Mouse (Mus musculus) hindbrain, postnatal 0 days (tissue): Measurements from ENCODE around the gene Zbtb34. TPM values are rescaled to one million over a fixed set of nuclear protein-coding genes. Genes with fewer than 3 reads are reported as not detected.

Experiments
- ATAC-seq: fragments of 200-750 bp; cut with Nextera tagmentation; 2 replicates; pipeline ENCODE4 v1.8.0; 2017; ENCODE audit warnings: mild to moderate bottlenecking, moderate TSS enrichment, moderate library complexity
- DNase-seq: peaks from one replicate; pipeline ENCODE4 v3.0.0-alpha.2; 2015; ENCODE audit warnings: low spot score
- H3K27ac ChIP-seq: fragments of 300-500 bp; sonication (generic); 2 replicates; pipeline ENCODE4 v1.5.1; 2014; ENCODE audit warnings: mild to moderate bottlenecking
- H3K27me3 ChIP-seq: fragments of 300-500 bp; sonication (generic); 2 replicates; pipeline ENCODE4 v1.6.1; 2014; ENCODE audit warnings: low read length, mixed read lengths; ENCODE audit not compliant: insufficient read depth
- H3K36me3 ChIP-seq: fragments of 300-500 bp; sonication (generic); 2 replicates; pipeline ENCODE4 v1.6.1; 2014; ENCODE audit warnings: low read length, mixed read lengths; ENCODE audit not compliant: insufficient read depth
- H3K4me1 ChIP-seq: fragments of 300-500 bp; sonication (generic); 2 replicates; pipeline ENCODE4 v1.6.1; 2014; ENCODE audit warnings: antibody characterized with exemption, low read length, mixed read lengths; ENCODE audit not compliant: insufficient read depth
- H3K4me2 ChIP-seq: fragments of 300-500 bp; sonication (generic); 2 replicates; pipeline ENCODE4 v1.6.1; 2014; ENCODE audit warnings: low read depth, mild to moderate bottlenecking, low read length, moderate library complexity, mixed read lengths
- H3K4me3 ChIP-seq: fragments of 300-500 bp; sonication (generic); 2 replicates; pipeline ENCODE4 v1.5.1; 2014; ENCODE audit warnings: low read length
- H3K9ac ChIP-seq: fragments of 300-500 bp; sonication (generic); replicated peaks from 2 replicates; pipeline ENCODE4 v1.6.1; 2014; ENCODE audit warnings: mild to moderate bottlenecking, low read length, moderate library complexity, mixed read lengths
- H3K9me3 ChIP-seq: fragments of 300-500 bp; sonication (generic); 2 replicates; pipeline ENCODE4 v1.6.1; 2016; ENCODE audit warnings: low read length, mixed read lengths
- CTCF ChIP-seq: IDR thresholded peaks from 2 replicates; pipeline ENCODE4 v1.5.1; 2016; ENCODE audit warnings: antibody characterized with exemption, control low read depth, low read depth
- WGBS: fragments of 180-500 bp; shearing (Covaris S2); extraction: QIAGEN DNeasy Blood & Tissue Kit; methylation state at CpG from one replicate; pipeline ENCODE4 v1.1.7; 2014; 5-methylcytosine and 5-hydroxymethylcytosine counted together
- polyA plus RNA-seq: library from polyadenylated mRNA; unstranded; fragments of >200 nt; fragmentation: Nextera tagmentation; extraction: Ambion mirVana; gene quantifications from 2 replicates; pipeline ENCODE4 v1.2.1, GENCODE M21; 2015
- total RNA-seq: library from RNA; depleted of rRNA; stranded (reverse); fragments of >200 nt; gene quantifications from 2 replicates; pipeline ENCODE4 v1.2.3, GENCODE M21; 2014

The Zbtb34 gene
- total and polyA plus RNA-seq, 2 experiments from 2014 or later = 3.1 to 20.6 TPM

DNA sequence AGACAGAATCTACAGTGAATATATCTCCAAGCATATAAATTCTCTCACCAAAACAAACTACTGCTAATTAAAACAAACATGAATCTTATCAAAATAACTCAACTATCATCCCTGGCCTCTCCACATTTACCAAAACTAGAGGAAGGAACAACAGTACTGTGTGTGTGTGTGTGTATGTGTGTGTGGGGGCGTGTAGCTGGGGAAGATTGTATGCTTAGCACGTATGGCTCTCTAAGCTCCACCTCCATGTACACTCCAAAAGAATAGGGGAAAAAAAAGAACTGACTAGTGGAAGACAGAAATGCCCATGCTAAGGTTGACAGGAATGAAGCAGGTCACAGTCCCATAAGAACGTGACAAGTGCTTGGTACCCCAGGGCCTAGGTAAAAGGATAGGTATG is 24.2 kb upstream of the Zbtb34 start:
- Histone ChIP-seq H3K4me3 (no peak overlapping the region), H3K4me2 (no peak overlapping the region), H3K4me1 (no peaks in the 10 kb centered on the region), H3K27me3 (no peaks in the 10 kb centered on the region), H3K9ac (no peak overlapping the region), H3K36me3 (peaks cover 37% of the 10 kb centered on the region), H3K9me3 (no peaks in the 10 kb centered on the region), H3K27ac (no peak overlapping the region)
- TF ChIP-seq CTCF = no peak
- 76% methylated on average over 3 of the region's 3 CpGs for WGBS
- no peak for DNase-seq
- no peak for ATAC-seq

DNA sequence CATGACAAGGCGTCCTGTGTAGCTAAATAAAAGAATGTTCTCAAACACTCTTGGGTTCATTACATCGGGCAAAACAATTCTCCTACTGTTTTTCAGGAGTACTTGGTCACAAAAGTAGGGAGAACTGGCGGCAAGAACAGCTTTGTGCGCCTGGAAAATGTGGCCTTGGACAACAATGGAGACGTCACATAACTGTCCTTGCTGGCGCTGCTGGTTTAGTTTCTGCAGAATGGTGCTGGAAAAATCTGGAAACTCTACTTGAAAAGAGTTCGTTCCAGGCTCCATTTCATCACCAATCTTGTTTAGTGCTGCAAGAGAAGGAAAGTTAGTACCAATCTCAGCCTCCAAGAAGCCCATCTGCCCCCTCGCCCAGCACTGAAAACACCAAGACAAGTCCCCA is 23.7 kb upstream of the Zbtb34 start:
- WGBS = 80% methylated on average over 8 of the region's 8 CpGs
- Histone ChIP-seq H3K9ac (no peak overlapping the region), H3K9me3 (no peaks in the 10 kb centered on the region), H3K4me2 (no peak overlapping the region), H3K27ac (no peak overlapping the region), H3K4me1 (no peaks in the 10 kb centered on the region), H3K27me3 (no peaks in the 10 kb centered on the region), H3K4me3 (no peak overlapping the region), H3K36me3 (peaks cover 33% of the 10 kb centered on the region)
- DNase-seq (no peak), ATAC-seq (no peak)
- TF ChIP-seq CTCF = no peak

DNA sequence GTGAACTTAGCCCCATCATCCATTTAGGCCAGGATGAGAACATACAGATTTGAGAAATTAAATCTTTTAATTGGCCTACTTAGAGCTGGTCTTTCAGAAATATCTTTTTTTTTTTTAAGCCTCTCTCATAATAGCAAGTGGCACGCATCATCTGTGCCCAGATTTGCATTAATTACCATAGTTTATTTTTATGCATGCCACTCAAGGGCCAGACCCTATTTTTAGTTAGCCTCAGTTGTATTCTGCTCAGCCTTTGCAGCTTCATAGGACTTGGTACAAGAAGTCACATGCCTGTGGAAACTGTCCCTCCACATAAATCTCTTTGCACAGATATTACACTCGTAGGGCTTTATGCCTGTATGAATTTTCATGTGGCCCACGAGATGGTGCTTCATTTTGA is 22.4 kb upstream of the Zbtb34 start:
- no peak overlapping the region for H3K9ac ChIP-seq
- H3K27me3 ChIP-seq = no peaks in the 10 kb centered on the region
- peaks cover 34% of the 10 kb centered on the region for H3K36me3 ChIP-seq
- H3K4me2 ChIP-seq = no peak overlapping the region
- H3K27ac ChIP-seq = no peak overlapping the region
- ATAC-seq = no peak
- no peak for TF ChIP-seq CTCF
- H3K9me3 ChIP-seq = no peaks in the 10 kb centered on the region
- DNase-seq = no peak
- H3K4me3 ChIP-seq = no peak overlapping the region
- H3K4me1 ChIP-seq = no peaks in the 10 kb centered on the region
- WGBS = 69% methylated on average over 3 of the region's 3 CpGs

DNA sequence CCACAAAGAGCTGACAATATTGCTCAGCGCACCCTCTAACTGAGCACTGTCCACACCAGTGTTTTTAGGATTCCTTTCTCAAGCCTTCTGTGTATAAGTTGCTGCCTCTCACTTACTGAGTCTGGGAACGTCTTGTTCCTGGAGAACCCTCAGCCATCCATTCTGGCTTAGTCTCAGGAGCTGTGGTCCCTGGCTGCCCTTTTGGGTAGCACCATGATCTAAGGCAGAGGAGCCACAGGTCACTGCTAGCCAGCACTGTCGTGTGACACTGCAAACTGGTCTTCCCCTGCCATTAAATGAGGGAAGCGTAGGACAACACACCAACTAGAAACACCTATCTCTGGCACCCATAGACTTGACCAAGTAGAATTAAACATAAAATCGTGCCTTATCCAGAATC is 21.6 kb upstream of the Zbtb34 start:
- no peak for TF ChIP-seq CTCF
- no peaks in the 10 kb centered on the region for H3K9me3 ChIP-seq
- DNase-seq (no peak), ATAC-seq (no peak)
- H3K27me3 ChIP-seq = no peaks in the 10 kb centered on the region
- H3K4me1 ChIP-seq = no peaks in the 10 kb centered on the region
- no peak overlapping the region for H3K27ac ChIP-seq
- no peak overlapping the region for H3K4me3 ChIP-seq
- peaks cover 35% of the 10 kb centered on the region for H3K36me3 ChIP-seq
- WGBS = 92% methylated on average over 5 of the region's 5 CpGs
- H3K4me2 ChIP-seq = no peak overlapping the region
- H3K9ac ChIP-seq = no peak overlapping the region

DNA sequence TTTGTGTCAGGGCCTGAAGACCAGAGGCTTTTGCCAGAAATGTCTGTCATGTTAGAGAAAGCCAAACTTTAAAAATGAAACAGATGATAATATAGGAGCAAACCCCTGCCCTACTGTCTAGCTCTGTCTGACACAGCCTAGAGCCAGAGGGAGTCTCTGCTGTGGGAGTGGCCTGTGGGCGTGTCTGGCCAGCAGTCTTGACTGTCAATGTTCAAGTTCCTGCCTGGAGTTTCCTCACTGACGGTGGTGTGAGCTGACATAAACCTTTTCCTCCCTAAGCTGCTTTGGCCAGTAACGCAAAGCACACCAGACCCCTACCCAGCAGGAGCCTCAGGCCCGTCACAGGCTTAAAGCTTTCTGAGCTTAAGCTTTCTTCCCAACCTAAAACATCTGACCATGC is 21.0 kb upstream of the Zbtb34 start:
- Histone ChIP-seq H3K27ac (no peak overlapping the region), H3K9ac (no peak overlapping the region), H3K4me1 (no peaks in the 10 kb centered on the region), H3K27me3 (no peaks in the 10 kb centered on the region), H3K9me3 (no peaks in the 10 kb centered on the region), H3K4me2 (no peak overlapping the region), H3K4me3 (no peak overlapping the region), H3K36me3 (peaks cover 35% of the 10 kb centered on the region)
- DNase-seq (no peak), ATAC-seq (no peak)
- 62% methylated on average over 4 of the region's 4 CpGs for WGBS
- TF ChIP-seq CTCF = no peak

DNA sequence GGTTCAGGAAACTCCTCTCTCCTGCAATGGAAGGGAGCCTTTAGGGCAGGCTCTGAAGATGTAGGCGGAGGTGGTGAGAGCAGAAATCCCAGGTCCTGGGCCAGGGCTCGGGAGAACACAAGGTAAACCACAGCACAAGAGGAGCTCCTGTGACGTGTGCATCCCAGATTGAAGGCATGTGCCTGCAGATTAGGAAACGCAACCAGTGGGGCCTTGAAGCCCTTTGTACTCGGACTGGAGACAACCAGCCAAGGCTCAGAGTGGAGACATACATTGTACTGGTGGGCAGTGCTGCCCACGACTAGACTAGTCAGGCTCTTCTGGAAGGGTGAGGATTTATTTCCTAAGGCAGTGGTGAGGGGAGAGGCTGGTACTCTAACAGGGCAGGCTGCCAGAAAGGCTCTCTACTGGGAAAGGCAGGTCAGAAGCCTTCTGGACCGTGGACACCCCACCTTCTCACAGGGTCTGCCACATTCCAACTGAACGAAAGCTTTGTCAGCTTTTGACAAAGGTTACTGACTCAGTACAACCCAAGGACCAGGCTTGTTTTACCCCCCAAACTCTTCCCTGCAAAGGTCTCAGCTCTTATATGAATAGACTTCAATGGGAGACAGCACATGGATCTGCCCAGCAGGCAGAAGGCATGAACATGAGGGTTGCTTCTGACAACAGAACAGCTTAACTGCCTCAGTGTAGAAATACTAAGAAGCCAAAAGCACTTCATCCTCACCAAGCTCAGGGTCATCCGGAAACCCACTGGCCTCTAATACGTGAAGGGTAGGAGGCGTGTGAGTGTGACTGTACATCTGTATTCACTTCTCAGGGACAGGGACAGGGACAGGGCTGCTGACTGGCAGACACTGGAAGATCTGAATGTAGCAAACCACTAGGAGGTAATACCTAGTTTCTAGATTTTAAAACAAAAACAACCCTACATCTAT is 20.2 kb upstream of the Zbtb34 start:
- Histone ChIP-seq H3K4me1 (no peaks in the 10 kb centered on the region), H3K36me3 (peaks cover 35% of the 10 kb centered on the region), H3K4me3 (no peak overlapping the region), H3K9ac (no peak overlapping the region), H3K27ac (no peak overlapping the region), H3K9me3 (no peaks in the 10 kb centered on the region), H3K4me2 (no peak overlapping the region), H3K27me3 (no peaks in the 10 kb centered on the region)
- TF ChIP-seq CTCF = no peak
- DNase-seq (no peak), ATAC-seq (no peak)
- 83% methylated on average over 11 of the region's 11 CpGs for WGBS
